Mouse (Mus musculus) lung, embryonic 16.5 days (tissue): ENCODE results near the gene Smarcal1. TPM values are rescaled to one million over a fixed set of nuclear protein-coding genes. Genes with fewer than 3 reads are reported as not detected.

Experiments used
- ATAC-seq: fragments of 200-750 bp; cut with Nextera tagmentation; 2 replicates; pipeline ENCODE4 v1.8.0; 2017; ENCODE audit warnings: low read depth, mild to moderate bottlenecking, moderate library complexity
- H3K27ac ChIP-seq: fragments of 300-500 bp; sonication (generic); 2 replicates; pipeline ENCODE4 v1.5.1; 2014; ENCODE audit warnings: mild to moderate bottlenecking, control low read depth, low read length
- H3K27me3 ChIP-seq: fragments of 300-500 bp; sonication (generic); 2 replicates; pipeline ENCODE4 v1.6.1; 2014; ENCODE audit warnings: low read depth, low read length, mixed read lengths; ENCODE audit not compliant: control insufficient read depth, insufficient read depth
- H3K36me3 ChIP-seq: fragments of 300-500 bp; sonication (generic); 2 replicates; pipeline ENCODE4 v1.6.1; 2014; ENCODE audit warnings: low read length; ENCODE audit not compliant: control insufficient read depth, insufficient read depth
- H3K4me1 ChIP-seq: fragments of 300-500 bp; sonication (generic); replicated peaks from 2 replicates; pipeline ENCODE4 v1.6.1; 2014; ENCODE audit warnings: low read length, mixed read lengths; ENCODE audit not compliant: control insufficient read depth, insufficient read depth
- H3K4me2 ChIP-seq: fragments of 300-500 bp; sonication (generic); 2 replicates; pipeline ENCODE4 v1.6.1; 2014; ENCODE audit warnings: low read depth, low read length, control low read depth
- H3K4me3 ChIP-seq: fragments of 300-500 bp; sonication (generic); 2 replicates; pipeline ENCODE4 v1.5.1; 2014; ENCODE audit warnings: mild to moderate bottlenecking, low read length, control low read depth
- H3K9ac ChIP-seq: fragments of 300-500 bp; sonication (generic); 2 replicates; pipeline ENCODE4 v1.6.1; 2014; ENCODE audit warnings: low read length, control low read depth
- H3K9me3 ChIP-seq: fragments of 300-500 bp; sonication (generic); 2 replicates; pipeline ENCODE4 v1.6.1; 2016; ENCODE audit warnings: low read length; ENCODE audit not compliant: control insufficient read depth
- WGBS: fragments of 180-500 bp; shearing (Covaris S2); extraction: QIAGEN DNeasy Blood & Tissue Kit; methylation state at CpG from one replicate; pipeline ENCODE4 v1.1.7; 2014; 5-methylcytosine and 5-hydroxymethylcytosine counted together
- polyA plus RNA-seq: library from polyadenylated mRNA; unstranded; fragments of >200 nt; fragmentation: Nextera tagmentation; extraction: Ambion mirVana; gene quantifications from 2 replicates; pipeline ENCODE4 v1.2.1, GENCODE M21; 2015

Gene Smarcal1
- polyA plus RNA-seq, 1 experiment from 2014 or later: 27.4 TPM

DNA sequence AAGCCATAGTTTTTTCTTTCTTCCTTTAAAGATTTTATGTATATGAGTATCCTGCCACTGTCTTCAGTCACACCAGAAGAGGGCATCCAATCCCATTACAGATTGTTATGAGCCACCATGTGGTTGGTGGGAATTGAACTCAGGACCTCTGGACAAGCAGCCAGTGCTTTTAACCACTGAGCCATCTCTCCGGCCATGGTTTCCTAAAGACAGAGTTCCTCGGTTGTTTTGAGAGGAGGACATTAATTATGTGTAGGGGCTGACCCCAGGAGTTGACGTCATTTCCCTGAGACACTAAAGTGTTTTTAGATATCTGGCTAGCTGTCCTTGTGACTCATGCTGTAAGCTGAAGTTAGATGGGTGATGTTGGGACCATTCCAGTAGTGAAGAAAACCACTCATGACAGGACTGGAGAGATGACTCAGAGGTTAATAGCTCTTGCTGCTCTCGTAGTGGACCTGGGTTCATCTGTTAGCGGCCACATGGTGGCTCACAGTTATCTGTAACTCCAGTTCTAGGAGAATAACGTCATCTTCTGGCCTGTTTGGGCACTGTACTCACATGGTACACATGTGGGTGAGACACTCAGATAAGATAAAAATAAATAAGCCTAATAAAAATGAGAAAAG is 18.6 kb upstream of the Smarcal1 start:
- Histone ChIP-seq H3K27ac (no peak overlapping the region), H3K4me1 (no peaks in the 10 kb centered on the region)
- 52% methylated on average over 6 of the region's 6 CpGs for WGBS

DNA sequence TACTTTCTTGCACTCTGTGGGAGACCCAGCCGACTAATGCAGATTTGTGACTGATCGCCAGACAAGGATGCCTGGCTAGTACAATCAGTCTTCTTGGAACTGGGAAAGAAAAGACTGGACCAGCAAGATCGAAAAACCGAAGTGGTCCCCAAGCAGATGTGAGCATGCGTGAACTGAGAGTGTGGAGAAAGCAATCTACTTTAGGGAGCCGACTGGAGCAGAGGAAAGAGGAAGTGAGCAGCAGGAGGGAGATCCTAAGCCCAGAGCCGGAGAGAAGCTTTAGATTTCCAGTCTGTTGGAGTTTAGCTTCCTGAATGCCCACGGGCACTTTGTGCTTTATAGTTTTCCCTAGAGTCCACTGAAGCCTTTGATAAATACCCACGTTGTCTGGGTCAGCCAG is 16.0 kb upstream of the Smarcal1 start:
- no peak overlapping the region for H3K9ac ChIP-seq
- H3K27me3 ChIP-seq: no peaks in the 10 kb centered on the region
- no peaks in the 10 kb centered on the region for H3K9me3 ChIP-seq
- ATAC-seq: no peak
- H3K4me1 ChIP-seq: no peaks in the 10 kb centered on the region
- no peak overlapping the region for H3K4me3 ChIP-seq
- WGBS: 40% methylated on average over 9 of the region's 9 CpGs
- no peaks in the 10 kb centered on the region for H3K36me3 ChIP-seq
- H3K4me2 ChIP-seq: no peak overlapping the region
- no peak overlapping the region for H3K27ac ChIP-seq

More for the DNA sequence above, 18.6 kb upstream of the Smarcal1 start:
- Histone ChIP-seq H3K9me3 (no peaks in the 10 kb centered on the region), H3K27me3 (no peaks in the 10 kb centered on the region), H3K36me3 (no peaks in the 10 kb centered on the region), H3K4me2 (no peak overlapping the region), H3K4me3 (no peak overlapping the region), H3K9ac (no peak overlapping the region)
- ATAC-seq: no peak

DNA sequence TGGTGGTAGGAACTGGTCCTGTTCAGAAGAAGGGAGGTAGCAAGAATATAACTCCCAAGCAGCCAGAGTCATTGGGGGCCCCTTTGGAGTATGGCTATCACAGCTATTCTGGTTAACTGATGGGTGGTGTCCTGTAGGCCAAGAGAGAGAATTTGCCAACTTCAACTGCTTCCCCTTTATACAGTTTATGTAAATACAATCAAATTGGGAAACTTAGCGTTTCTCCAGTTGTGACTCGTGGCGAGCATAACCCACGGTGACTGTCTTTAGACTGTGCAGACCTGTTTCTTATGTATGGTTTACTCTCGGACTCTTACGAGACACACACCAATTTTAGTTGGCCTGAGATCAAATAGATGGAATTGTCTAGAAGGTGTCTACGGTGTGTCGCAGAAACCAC is 14.3 kb upstream of the Smarcal1 start:
- Histone ChIP-seq H3K9me3 (no peaks in the 10 kb centered on the region), H3K4me1 (no peaks in the 10 kb centered on the region), H3K9ac (no peak overlapping the region), H3K27ac (no peak overlapping the region), H3K4me2 (no peak overlapping the region), H3K27me3 (no peaks in the 10 kb centered on the region), H3K4me3 (no peak overlapping the region), H3K36me3 (no peaks in the 10 kb centered on the region)
- WGBS: 81% methylated on average over 8 of the region's 8 CpGs
- ATAC-seq: no peak

DNA sequence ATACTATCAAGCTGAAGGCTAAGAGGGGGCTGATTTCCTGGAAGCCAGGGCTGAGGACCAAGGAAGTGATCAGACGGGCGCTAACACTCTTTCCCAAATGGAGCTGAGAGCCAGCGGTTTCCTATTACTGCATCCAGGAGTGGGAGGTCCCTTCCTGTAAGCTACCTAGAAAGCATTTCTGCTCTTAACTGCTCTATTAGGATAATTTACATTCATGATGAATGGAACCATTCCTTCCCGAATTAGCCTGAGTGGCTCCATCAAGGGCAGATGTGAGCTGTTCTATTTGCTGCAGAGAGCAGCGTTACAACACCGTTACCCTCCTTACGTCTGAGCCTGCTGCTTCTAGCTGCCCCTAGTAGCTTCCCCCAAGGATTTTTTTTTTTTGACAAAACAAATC is 9.0 kb upstream of the Smarcal1 start:
- H3K4me2 ChIP-seq: no peak overlapping the region
- no peak overlapping the region for H3K27ac ChIP-seq
- 55% methylated on average over 7 of the region's 7 CpGs for WGBS
- no peaks in the 10 kb centered on the region for H3K36me3 ChIP-seq
- ATAC-seq: no peak
- no peaks in the 10 kb centered on the region for H3K9me3 ChIP-seq
- no peak overlapping the region for H3K4me3 ChIP-seq
- peaks cover 5% of the 10 kb centered on the region; the same call in 1 of the 2 replicates for H3K27me3 ChIP-seq
- no peaks in the 10 kb centered on the region for H3K4me1 ChIP-seq
- H3K9ac ChIP-seq: no peak overlapping the region

DNA sequence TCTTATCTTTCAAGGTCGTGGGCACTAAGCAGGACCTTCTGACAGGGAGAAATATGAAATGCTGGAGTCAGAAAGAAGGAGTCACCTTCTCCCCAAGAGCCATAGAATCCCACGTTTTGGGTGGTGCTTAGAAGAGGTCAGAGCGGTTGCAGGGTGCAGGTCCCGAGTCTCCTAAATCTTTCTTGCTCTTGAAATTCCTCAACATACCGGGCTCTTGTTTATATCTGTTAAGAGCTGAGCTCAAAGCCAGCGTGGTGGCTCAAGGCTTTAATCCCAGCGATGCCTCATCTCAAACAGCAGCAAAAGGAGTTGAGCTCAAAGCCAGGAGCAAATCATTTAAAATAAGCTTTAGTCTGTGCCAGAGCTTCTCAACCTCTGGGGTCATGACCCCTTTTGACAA is 8.4 kb upstream of the Smarcal1 start:
- H3K9ac ChIP-seq: no peak overlapping the region
- H3K27ac ChIP-seq: no peak overlapping the region
- no peak for ATAC-seq
- no peaks in the 10 kb centered on the region for H3K36me3 ChIP-seq
- peaks cover 5% of the 10 kb centered on the region; the same call in 1 of the 2 replicates for H3K27me3 ChIP-seq
- no peak overlapping the region for H3K4me3 ChIP-seq
- 26% methylated on average over 7 of the region's 7 CpGs for WGBS
- H3K9me3 ChIP-seq: no peaks in the 10 kb centered on the region
- no peak overlapping the region for H3K4me2 ChIP-seq
- H3K4me1 ChIP-seq: no peaks in the 10 kb centered on the region

DNA sequence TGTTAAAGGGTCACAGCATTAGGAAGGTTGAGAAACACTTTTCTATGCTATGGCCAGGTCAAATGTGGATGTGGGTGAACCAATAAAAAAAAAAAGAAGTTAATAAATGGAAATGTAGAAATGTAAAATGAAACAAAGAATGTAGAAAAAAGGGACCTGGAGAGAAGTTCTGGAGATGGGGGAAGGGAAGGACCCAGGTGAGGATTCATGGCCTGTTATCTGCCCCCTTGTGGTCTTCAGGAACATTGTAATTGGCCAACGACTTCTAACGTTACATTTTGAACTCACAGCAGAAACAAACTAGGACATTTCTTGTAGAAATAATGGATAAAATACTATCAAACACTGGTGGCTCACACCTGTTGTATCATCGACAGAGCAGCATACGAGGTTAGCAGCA is 7.9 kb upstream of the Smarcal1 start:
- H3K27ac ChIP-seq: no peak overlapping the region
- no peaks in the 10 kb centered on the region for H3K4me1 ChIP-seq
- ATAC-seq: no peak
- H3K4me3 ChIP-seq: no peak overlapping the region
- 44% methylated on average over 4 of the region's 4 CpGs for WGBS
- no peaks in the 10 kb centered on the region for H3K36me3 ChIP-seq
- no peak overlapping the region for H3K9ac ChIP-seq
- no peak overlapping the region for H3K4me2 ChIP-seq
- H3K27me3 ChIP-seq: peaks cover 5% of the 10 kb centered on the region; the same call in 1 of the 2 replicates
- no peaks in the 10 kb centered on the region for H3K9me3 ChIP-seq

DNA sequence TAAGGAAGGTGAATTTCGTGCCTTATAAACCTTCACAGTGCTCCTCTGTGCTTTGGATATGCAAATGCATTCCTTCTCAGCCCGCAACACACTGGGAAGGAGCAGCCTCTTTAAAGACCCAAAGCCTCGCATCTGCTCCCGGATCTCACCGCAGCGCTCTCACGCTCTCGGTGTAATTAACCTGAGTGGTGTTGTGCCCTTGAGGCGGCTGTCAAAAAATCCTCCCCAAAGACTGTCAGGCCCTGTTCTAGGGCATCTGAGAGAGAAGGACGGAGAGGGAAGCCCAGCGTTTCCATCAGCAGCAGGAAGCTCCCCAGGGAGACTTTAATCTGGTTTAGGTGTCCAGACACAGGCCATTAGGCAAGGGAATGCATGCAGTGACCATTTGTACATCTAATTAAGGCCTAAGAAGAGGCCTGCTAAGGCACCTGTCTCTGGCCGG is 5.5 kb upstream of the Smarcal1 start:
- ATAC-seq: no peak
- Histone ChIP-seq H3K4me2 (no peak overlapping the region), H3K9ac (no peak overlapping the region), H3K27me3 (peaks cover 5% of the 10 kb centered on the region; the same call in 1 of the 2 replicates), H3K9me3 (no peaks in the 10 kb centered on the region), H3K4me1 (0 out of 2 replicates have a peak, but pooled peaks cover 1% of the 10 kb centered on the region), H3K36me3 (no peaks in the 10 kb centered on the region), H3K27ac (no peak overlapping the region), H3K4me3 (no peak overlapping the region)
- WGBS: 13% methylated on average over 12 of the region's 12 CpGs

DNA sequence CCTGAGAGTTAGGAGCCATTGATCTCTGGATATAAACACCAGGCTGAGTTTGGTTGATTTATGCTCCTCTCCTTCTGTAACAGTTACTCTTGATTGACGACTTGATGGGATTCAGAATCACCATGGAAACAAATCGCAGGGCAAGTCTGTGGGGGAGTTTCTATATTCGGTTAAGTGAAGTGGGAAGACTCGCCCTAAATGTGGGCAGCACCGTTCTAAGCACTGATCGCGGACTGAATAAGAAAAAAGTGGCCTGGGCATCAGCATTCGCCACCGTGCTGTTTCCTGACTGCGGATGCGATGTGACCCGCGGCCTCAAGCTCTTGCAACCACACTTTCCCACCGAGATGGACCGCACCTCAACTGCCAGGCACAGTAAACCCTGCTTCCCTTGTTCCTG is 4.7 kb upstream of the Smarcal1 start:
- no peaks in the 10 kb centered on the region for H3K9me3 ChIP-seq
- H3K4me3 ChIP-seq: no peak overlapping the region
- H3K4me2 ChIP-seq: no peak overlapping the region; the same call in 1 of the 2 replicates
- no peak overlapping the region for H3K27ac ChIP-seq
- H3K9ac ChIP-seq: no peak overlapping the region
- no peak for ATAC-seq
- WGBS: 35% methylated on average over 15 of the region's 15 CpGs
- H3K36me3 ChIP-seq: no peaks in the 10 kb centered on the region
- H3K4me1 ChIP-seq: 0 out of 2 replicates have a peak, but pooled peaks cover 2% of the 10 kb centered on the region
- peaks cover 5% of the 10 kb centered on the region; the same call in 1 of the 2 replicates for H3K27me3 ChIP-seq

DNA sequence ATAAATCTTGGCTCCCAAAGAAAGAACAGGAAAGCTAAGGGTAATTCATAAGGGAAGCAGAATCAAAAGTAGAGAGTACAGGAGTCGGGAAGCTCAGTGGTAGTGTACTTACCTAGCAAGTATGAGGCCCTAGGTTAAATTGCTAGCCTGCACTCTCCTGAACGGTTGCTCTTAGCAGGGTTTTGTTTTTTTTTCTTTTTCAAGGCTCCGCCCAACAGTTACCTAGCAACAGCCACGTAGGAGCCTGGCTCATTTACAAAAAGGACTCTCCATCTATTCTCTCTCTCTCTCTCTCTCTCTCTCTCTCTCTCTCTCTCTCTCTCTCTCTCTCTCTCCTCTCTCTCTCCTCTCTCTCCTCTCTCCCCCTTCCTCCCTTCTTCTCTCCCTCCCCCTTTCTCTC is 4.2 kb upstream of the Smarcal1 start:
- Histone ChIP-seq H3K4me1 (0 out of 2 replicates have a peak, but pooled peaks cover 2% of the 10 kb centered on the region), H3K4me2 (no peak overlapping the region; the same call in 1 of the 2 replicates), H3K27me3 (peaks cover 5% of the 10 kb centered on the region; the same call in 1 of the 2 replicates), H3K4me3 (no peak overlapping the region), H3K27ac (no peak overlapping the region), H3K9ac (no peak overlapping the region), H3K9me3 (no peaks in the 10 kb centered on the region), H3K36me3 (no peaks in the 10 kb centered on the region)
- WGBS: 10% methylated on average over 4 of the region's 4 CpGs
- ATAC-seq: no peak
